Mouse (Mus musculus) CD4-positive, CD25-positive, alpha-beta regulatory T cell, adult 2 months (primary cell): ENCODE results near the gene Adam33.

ENCODE experiments used
- DNase-seq: peaks from one replicate; pipeline ENCODE4 v3.0.0-alpha.2; 2012; ENCODE audit warnings: low read depth, low spot score

Gene Adam33

DNA sequence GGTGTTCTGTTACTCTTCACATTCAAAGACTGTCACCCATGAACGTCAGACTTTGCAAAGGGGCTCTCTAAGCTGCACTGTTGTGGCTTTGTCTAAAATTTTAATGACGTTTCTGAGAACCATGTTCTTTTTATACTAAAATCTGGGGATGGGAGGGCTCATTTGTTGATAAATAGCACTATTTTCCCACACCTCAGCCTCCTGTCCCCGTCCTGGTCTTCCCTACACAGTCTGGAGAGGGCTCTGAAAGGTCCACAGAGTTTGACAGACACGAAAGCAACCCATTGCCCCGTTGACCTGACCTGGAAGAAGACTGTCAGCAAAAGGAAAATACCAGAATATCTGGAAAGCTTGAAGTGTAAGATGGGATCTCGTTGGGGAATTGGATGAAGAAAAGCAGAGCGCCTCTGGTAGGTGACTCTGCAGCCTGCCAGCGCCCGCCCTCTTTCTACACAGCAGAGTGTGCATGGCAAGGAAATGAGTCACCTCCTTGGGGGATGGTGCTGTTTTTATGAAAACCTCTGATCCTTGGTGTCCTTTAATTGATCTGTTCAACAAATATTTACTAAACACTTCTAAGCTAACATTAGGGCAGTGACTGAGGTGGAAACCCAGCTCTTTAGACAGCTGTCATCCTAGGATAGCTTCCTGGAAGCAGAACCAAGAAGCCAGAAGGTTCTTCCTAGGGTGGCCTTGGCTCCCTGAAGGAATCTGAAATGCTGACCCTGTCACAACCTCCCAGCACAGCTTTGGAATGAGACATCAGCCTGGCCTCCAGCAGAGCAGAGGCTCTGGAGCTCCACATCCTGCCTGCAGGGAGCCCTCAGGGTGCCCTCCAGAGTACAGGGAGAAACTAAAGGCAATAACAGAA lies 34.3 kb downstream of the Adam33 start:
- no peak for DNase-seq

DNA sequence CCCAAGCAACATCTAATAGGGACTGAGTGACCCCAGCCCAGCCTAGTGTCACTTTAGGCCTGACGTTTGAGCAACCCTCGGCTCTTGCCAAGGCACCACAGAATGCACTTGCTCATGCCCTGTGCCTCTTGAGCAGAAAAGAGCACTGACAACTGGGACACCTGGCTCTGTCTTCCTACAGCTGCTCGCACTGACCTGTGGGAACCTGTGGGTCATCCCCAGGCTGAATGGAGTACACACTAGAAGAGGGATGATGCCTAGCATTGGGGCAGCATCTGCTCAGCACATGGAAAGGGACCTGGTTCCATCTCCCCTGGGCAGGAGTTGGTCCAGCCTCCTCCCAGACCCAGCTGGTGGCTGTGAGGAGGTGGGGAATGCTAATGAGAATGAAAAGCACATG lies 36.7 kb downstream of the Adam33 start:
- no peak for DNase-seq

DNA sequence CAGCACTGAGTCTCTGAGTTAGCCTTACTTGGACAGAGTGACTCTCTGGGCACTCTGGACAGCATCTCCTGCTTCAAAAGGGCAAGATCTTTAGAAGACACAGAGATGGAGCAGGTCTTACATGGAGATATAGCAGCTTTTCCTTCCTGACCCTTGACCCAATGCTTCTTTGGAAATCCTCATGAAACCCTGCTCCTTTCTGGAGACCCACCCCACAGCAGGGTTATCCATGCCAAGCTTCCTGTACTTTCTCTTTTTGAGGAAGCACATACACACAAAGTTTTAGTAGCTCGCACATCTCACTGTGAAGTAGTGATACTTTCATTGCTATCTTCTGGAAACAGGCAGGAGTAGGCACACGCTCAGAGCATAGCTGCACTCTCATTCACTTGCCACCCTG lies 38.4 kb downstream of the Adam33 start:
- no peak for DNase-seq

DNA sequence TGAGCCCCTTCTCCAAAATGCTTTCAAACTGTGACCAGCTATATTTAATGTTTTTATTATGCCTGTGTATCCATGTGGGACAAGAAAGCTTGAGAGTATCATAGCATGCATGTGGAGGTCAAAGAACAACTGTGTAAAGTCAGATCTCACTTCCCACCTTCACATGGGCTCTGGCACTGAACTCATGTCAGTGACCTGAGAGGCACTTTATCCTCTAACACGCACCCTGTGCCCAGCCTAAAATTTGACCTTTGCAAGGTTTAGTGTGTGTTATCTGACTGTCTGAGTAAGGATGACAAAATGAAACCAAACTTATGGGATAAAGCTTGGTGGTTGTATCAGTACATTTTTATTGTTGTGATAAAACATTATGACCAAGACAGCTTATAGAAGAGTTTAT lies 53.0 kb downstream of the Adam33 start:
- DNase-seq = no peak

DNA sequence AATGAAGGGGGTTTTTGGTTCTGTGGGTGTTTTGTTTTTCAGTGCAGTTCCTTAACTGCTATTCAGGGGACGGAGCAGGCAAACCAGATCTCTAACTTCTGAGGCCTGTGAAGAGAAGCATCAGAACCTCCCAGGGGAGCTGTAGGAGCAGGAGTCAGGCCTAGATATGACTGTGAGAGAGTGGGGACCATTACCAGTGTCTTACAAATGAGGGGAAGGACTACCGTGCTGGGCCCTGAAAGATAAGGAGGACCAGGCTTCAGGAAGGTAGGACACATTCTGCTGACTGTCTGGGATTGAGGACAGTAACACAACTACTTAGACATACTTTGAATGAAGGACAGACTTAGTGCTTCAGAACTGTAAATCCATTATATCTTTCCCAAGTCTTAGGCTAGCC lies 54.5 kb downstream of the Adam33 start:
- no peak for DNase-seq
